Mouse (Mus musculus): ENCODE measurements around the gene Ogfod2.

Ogfod2 gene

GRCm38 (mm10) chr5:124093852-124094604, 18.1 kb upstream of the Ogfod2 start:
- DNase-seq (ENCODE audit: low spot score in 2 of 2) = no peak

DNA sequence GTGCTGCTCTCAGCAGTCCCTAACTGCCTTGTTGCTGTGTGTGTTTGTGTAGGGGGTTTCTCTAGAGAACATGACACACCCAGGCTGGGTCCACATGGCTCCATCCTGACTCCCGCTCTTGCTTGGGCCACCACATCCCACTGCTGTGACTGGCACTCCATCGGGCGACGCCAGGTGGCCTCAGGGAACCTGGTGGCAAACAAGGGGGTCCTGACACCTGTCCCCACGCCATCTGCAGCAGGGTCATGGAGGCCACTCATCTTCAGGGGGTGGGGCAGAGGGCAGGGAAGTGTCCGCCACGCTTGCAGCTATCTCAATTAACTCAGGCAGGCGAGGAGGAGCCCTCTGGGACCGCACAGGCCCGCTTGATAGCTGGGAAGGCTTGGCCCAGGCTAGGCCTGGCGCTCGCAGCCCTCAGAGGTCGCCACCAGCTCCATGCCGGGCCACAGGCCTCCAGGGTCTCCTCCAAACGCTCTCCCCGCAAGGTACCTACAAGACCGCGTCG, 17.0 kb upstream of the Ogfod2 start:
- no peak for DNase-seq (ENCODE audit: low spot score in 2 of 2)

- DNase-seq (ENCODE audit: low spot score in 2 of 2) = peak; percentile 91
Measured at GRCm38 (mm10) chr5:124095596-124096232, 16.4 kb upstream of the Ogfod2 start, which contains the start of gene Abcb9. Abcb9 (minus strand) TSS chr5:124095798.

- DNase-seq (ENCODE audit: low spot score in 2 of 2) = no peak
Measured at GRCm38 (mm10) chr5:124098923-124099322, 13.2 kb upstream of the Ogfod2 start.

- no peak for DNase-seq (ENCODE audit: low spot score in 2 of 2)
Measured at GRCm38 (mm10) chr5:124100128-124101044, 11.7 kb upstream of the Ogfod2 start.

GRCm38 (mm10) chr5:124102326-124102725, 9.8 kb upstream of the Ogfod2 start:
- DNase-seq (ENCODE audit: low spot score in 2 of 2) = no peak

DNA sequence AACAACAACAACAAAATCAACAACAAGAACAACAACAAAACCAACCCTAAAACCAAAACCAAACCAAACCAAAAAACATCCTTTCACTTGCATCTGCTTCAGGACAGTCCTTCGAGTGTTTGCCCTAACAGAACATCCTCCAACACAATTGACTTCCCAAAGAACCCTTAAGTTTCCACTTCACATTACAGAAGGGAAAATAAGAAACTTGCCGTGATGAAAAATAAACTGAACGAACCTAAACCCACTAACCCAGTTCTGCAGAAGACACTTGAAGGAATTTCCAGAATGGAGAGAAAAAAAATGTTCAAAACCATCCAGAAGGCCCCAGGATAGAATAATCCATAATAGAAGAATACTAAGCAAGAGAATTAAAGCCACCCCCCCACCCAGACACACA, 9.1 kb upstream of the Ogfod2 start:
- no peak for DNase-seq (ENCODE audit: low spot score in 2 of 2)

DNA sequence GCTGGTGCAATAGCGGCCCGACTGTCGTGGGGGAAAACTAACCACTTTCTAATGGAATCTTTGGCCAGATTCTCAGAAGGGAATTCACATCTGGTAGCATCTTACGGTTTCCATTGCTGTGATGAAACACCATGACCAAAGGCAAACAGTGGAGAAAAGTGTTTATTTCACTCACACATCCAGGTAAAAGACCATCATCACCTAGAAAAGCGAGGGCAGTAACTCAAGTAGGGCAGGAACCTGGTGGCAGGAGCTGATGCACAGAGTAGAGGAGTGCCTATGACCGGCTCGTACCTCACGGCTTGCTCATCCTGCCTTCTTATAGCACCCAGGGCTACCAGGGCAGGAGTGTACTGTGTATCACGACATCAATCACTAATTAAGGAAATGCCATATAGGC, 8.5 kb upstream of the Ogfod2 start:
- no peak for DNase-seq (ENCODE audit: low spot score in 2 of 2)

DNA sequence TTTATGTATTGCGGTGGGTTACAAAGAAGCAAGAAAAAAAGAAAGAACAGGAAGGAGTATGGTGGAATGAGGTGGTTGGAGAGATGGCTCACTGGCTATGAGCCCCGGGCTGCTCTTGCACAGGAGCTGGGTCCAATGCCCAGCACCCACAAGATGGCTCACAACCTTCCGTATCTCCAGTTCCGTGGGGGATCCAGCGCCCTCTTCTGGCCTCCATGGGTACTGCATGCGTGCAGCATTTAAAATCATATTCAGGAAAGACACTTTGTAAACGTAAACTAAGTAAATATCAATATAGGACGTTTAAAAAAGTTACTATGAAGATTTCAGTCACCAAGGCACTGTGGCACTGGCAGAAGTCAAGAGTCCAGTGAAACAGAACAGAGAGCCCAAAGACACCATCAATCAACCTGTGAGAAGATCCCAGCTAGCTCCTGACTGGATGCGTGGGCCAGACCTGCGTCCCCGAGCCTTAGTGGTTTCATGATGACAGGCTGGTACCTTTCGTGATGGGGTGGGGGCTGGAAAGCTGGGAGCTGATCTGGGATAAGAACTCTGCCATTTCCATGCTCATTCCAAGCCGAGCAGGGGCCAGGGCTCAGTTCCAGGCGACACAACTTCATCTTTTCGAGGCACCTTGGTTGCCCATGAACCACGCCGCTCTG, 888 bp upstream of the Ogfod2 start:
- DNase-seq (ENCODE audit: low spot score in 2 of 2) = no peak

- DNase-seq (ENCODE audit: low spot score in 2 of 2) = no peak
Measured at GRCm38 (mm10) chr5:124112531-124112930, 434 bp downstream of the Ogfod2 start.

DNA sequence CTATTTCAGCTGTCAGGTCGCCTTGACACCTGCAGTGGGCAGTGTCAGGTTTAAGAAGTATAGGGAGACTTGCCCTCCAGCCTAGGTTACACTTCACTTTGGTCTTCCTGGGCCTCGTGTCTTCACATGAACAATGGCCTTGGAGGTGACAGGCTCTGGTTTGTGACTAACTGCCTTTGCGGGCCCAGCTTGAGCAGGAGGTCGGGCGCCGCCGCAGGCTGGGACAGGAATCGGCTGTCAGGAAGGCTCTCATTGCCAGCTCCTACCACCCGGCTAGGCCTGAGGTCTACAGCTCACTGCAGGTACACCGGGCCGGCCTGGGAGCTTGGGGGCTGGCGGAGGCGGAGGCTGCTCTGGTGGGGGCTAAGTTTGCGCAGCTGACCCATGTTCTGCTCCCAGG, 933 bp downstream of the Ogfod2 start:
- no peak for DNase-seq (ENCODE audit: low spot score in 2 of 2)

DNA sequence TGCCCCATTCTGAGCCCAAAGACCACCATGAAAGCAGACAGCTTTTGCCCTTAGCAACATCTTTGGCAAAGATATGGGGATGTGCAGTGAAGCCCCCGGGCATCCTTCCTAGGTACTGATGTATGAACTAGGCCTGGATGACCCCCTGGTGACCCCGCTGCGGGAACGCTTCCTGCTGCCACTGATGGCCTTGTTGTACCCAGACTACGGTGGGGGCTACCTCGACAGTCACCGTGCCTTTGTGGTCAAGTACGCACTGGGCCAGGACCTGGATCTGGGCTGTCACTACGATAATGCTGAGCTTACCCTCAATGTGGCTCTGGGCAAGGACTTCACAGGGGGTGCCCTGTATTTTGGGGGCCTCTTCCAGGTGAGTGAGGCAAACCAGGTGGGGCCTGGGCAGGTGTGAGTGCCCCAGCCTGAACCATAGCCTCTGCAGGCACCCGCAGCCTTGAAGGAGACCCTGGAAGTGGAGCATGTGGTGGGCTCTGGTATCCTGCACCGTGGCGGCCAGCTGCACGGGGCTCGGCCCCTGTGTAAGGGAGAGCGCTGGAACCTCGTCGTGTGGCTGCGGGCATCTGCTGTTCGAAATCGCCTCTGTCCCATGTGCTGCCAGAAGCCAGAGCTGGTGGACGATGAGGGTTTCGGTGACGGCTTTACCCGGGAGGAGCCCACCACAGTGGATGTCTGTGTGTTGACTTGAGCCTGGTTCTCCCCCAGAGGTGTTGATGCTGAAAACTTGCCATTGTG, 2.4 kb downstream of the Ogfod2 start:
- DNase-seq (ENCODE audit: low spot score in 2 of 2) = no peak

DNA sequence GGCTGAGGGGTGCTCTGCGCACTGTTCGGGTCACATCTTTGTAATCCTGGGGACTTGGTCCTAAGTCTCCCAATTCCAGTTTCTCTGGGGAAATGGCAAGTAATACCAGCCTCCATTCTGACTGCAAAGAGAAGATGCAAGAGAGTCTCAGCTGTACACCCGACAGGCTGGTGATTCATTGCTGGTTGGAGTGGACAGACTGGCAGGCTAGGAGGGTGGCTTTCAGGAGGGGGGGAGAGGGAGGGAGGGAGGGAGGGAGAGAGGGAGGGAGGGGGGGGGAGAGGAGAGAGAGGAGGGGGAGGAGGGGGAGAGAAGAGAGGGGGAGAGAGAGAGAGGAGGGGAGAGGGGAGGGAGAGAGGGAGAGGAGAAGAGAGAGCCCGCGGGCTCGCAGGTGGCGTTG, 3.4 kb downstream of the Ogfod2 start:
- DNase-seq (ENCODE audit: low spot score in 2 of 2) = no peak

DNA sequence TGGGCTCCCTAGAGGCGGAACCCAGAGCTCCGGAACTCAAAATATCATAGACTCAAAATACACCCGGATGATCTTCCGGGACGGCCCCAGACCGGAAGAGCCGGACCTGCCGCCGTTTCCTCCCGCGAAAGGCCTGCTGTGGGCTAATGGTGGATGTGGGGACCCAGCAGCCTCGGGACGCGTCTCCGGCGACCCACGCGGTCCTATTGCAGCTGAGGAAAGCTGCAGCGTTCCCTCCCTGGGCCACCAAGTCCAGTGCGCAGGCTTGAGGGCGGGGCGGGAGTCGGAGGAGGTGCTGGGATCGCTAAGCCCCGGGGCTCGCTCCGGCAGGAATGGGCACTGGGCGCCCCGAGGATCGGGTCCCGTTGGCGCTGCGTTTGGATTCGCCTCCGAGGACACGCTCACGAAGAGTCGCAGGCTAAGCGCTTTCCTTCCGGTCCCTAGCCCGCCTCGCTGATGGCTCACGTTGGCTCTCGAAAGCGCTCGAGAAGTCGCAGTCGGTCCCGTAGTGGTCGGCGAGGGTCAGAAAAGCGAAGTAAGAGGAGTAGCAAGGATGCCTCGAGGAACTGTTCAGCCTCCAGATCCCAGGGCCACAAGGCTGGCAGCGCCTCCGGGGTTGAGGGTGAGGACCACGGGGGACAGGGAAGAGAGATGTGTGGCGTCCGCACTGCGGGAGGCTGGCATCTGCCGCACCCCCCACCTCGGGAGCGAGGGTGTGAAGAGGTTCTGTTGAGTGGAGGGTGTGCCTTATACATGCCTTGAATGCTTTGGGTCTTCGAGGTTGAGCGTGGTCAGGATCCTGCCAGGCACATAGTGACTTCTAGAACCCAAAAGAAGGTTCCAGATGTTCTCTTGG, 4.1 kb downstream of the Ogfod2 start, which contains the start of gene Arl6ip4:
Gene Arl6ip4, plus strand, starts transcription at position 100 of the 856 bp plus-strand sequence.
- DNase-seq (ENCODE audit: low spot score in 2 of 2) = peak; percentile 71 to 79

DNA sequence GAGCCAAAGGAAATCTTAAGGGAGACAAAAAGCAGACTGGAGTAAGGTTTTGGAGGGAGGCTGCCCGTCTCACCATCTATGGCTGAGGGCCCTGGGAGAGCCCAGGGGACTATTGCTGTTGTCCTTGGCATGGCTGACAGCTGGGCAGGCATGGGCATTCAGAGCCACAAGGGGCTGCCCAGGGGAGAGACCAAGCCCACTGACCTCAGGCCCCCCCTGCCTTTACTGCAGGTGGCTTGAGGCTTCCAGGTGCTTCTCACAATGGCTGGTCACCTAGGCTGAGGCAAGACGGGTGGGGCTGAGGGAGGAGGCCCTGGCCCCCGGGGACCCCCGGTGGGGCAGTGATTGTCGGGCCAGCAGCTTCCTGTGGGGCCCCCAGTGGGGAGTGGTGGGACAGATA, 7.1 kb downstream of the Ogfod2 start:
- DNase-seq (ENCODE audit: low spot score in 2 of 2) = no peak

DNA sequence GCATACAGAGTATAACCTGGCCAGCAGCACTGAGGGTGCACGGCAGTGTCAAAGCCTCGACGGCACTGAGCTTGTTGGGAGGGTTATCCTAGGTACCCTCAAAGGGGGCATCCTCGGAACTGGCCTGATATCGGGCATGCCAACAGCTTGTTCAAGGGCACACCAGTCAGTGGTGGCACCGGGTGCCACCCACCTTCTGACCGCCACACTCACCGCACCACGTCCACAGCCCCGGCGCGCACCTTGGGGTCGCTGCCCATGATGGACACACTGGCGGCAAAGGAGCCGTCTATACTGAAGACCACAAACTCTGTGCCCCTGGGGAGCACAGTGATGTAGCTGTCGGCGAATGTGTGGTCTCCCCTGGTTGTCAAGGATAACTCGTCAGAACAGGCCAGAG, 10.3 kb downstream of the Ogfod2 start:
- no peak for DNase-seq (ENCODE audit: low spot score in 2 of 2)

GRCm38 (mm10) chr5:124125093-124125492, 13.0 kb downstream of the Ogfod2 start:
- no peak for DNase-seq (ENCODE audit: low spot score in 2 of 2)

- no peak for DNase-seq (ENCODE audit: low spot score in 2 of 2)
Measured at GRCm38 (mm10) chr5:124134261-124134660, 22.2 kb downstream of the Ogfod2 start.

DNA sequence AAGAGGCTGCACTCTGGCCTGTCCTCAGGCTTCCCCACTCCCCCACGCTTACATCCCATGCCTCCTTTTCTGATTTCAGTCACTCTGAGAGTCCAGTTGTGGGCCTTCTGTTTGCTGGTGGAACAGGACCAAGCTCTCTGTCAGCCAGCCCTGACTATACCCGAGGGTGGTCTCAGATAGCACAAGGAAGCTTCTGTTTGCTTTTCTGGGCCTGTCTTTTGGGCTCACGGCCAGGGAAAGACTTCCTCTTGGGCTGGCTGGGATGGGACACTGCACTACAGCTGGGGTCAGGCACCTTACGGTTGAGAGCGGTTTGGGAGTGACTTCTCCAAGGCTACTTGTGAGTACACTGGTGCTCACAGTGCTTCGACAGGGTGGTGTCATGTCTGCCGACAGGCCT, 26.0 kb downstream of the Ogfod2 start:
- DNase-seq (ENCODE audit: low spot score in 2 of 2) = no peak

- DNase-seq (ENCODE audit: low spot score in 2 of 2) = no peak
Measured at GRCm38 (mm10) chr5:124149028-124149427, 36.9 kb downstream of the Ogfod2 start.

All from frontal cortex, postnatal 25 days (tissue).